Mouse (Mus musculus): ENCODE measurements around the gene Stac3. TPM values are rescaled to one million over a fixed set of nuclear protein-coding genes. Genes with fewer than 3 reads are reported as not detected.

The Stac3 gene
- total RNA-seq (2014; rRNA removed) (0.20 and 0.37 TPM in 2 replicates), polyA plus RNA-seq (2012; rRNA removed) (0.42 and 0.49 TPM in 2 replicates)

GRCm38 (mm10) chr10:127500894-127501893 lies at the start of gene Stac3:
Gene Stac3, plus strand, starts transcription at chr10:127501686.
- Histone ChIP-seq H3K4me3 (ENCODE audit: insufficient read depth, low read depth, low read length) (no peak within 1 kb of the TSS), H3K4me1 (ENCODE audit: control insufficient read depth, insufficient read depth, low read length) (no peaks in the 10 kb centered on the region), H3K27me3 (ENCODE audit: control insufficient read depth, insufficient read depth, low read length) (no peaks in the 10 kb centered on the region), H3K79me2 (ENCODE audit: control insufficient read depth, insufficient read depth, low read length) (no peaks in the 10 kb centered on the region), H3K36me3 (ENCODE audit: control insufficient read depth, insufficient read depth, low read length) (peaks cover 14% of the 10 kb centered on the region), H3K27ac (replicated peaks; ENCODE audit: insufficient read depth, low read depth, low read length) (no peak within 1 kb of the TSS), H3K9ac (ENCODE audit: low read depth, low read length) (no peak within 1 kb of the TSS)
- WGBS = 71% methylated on average over 13 of the region's 13 CpGs
- TF ChIP-seq CTCF (IDR thresholded peaks at IDR 0.05; ENCODE audit: low read depth, low read length) (no peak), POLR2A (IDR thresholded peaks at IDR 0.05; ENCODE audit: extremely low read depth, insufficient read depth, low read length) (no peak)
- DNase-seq (ENCODE audit: extremely low read depth, low read depth, low spot score) = no peak

- 100% methylated on average over 1 of the region's 1 CpGs for WGBS
- H3K4me3 ChIP-seq (ENCODE audit: insufficient read depth, low read depth, low read length) = no peak overlapping the region
- H3K27ac ChIP-seq (replicated peaks; ENCODE audit: insufficient read depth, low read depth, low read length) = no peak overlapping the region
- TF ChIP-seq POLR2A (IDR thresholded peaks at IDR 0.05; ENCODE audit: extremely low read depth, insufficient read depth, low read length) (no peak), CTCF (IDR thresholded peaks at IDR 0.05; ENCODE audit: low read depth, low read length) (no peak)
- H3K9ac ChIP-seq (ENCODE audit: low read depth, low read length) = no peak overlapping the region
- H3K4me1 ChIP-seq (ENCODE audit: control insufficient read depth, insufficient read depth, low read length) = no peaks in the 10 kb centered on the region
- no peaks in the 10 kb centered on the region for H3K27me3 ChIP-seq (ENCODE audit: control insufficient read depth, insufficient read depth, low read length)
- peaks cover 57% of the 10 kb centered on the region for H3K36me3 ChIP-seq (ENCODE audit: control insufficient read depth, insufficient read depth, low read length)
- no peak for DNase-seq (ENCODE audit: extremely low read depth, low read depth, low spot score)
- H3K79me2 ChIP-seq (ENCODE audit: control insufficient read depth, insufficient read depth, low read length) = no peaks in the 10 kb centered on the region
Measured at GRCm38 (mm10) chr10:127453701-127454100, 47.8 kb upstream of the Stac3 start.

- Histone ChIP-seq H3K27me3 (ENCODE audit: control insufficient read depth, insufficient read depth, low read length) (no peaks in the 10 kb centered on the region), H3K79me2 (ENCODE audit: control insufficient read depth, insufficient read depth, low read length) (no peaks in the 10 kb centered on the region), H3K27ac (replicated peaks; ENCODE audit: insufficient read depth, low read depth, low read length) (no peak overlapping the region), H3K4me1 (ENCODE audit: control insufficient read depth, insufficient read depth, low read length) (no peaks in the 10 kb centered on the region), H3K36me3 (ENCODE audit: control insufficient read depth, insufficient read depth, low read length) (peaks cover 72% of the 10 kb centered on the region), H3K4me3 (ENCODE audit: insufficient read depth, low read depth, low read length) (no peak overlapping the region), H3K9ac (ENCODE audit: low read depth, low read length) (no peak overlapping the region)
- 93% methylated on average over 5 of the region's 5 CpGs for WGBS
- DNase-seq (ENCODE audit: extremely low read depth, low read depth, low spot score) = no peak
- TF ChIP-seq POLR2A (IDR thresholded peaks at IDR 0.05; ENCODE audit: extremely low read depth, insufficient read depth, low read length) = no peak
- TF ChIP-seq CTCF (IDR thresholded peaks at IDR 0.05; ENCODE audit: low read depth, low read length) = no peak
Measured at GRCm38 (mm10) chr10:127462411-127463096, 38.9 kb upstream of the Stac3 start.

GRCm38 (mm10) chr10:127471281-127471988 lies 30.1 kb upstream of the Stac3 start:
- no peak overlapping the region for H3K27ac ChIP-seq (replicated peaks; ENCODE audit: insufficient read depth, low read depth, low read length)
- H3K36me3 ChIP-seq (ENCODE audit: control insufficient read depth, insufficient read depth, low read length) = peaks cover 43% of the 10 kb centered on the region
- TF ChIP-seq POLR2A (IDR thresholded peaks at IDR 0.05; ENCODE audit: extremely low read depth, insufficient read depth, low read length) (no peak), CTCF (IDR thresholded peaks at IDR 0.05; ENCODE audit: low read depth, low read length) (no peak)
- 79% methylated on average over 15 of the region's 15 CpGs for WGBS
- no peak overlapping the region for H3K4me3 ChIP-seq (ENCODE audit: insufficient read depth, low read depth, low read length)
- no peak overlapping the region for H3K9ac ChIP-seq (ENCODE audit: low read depth, low read length)
- H3K27me3 ChIP-seq (ENCODE audit: control insufficient read depth, insufficient read depth, low read length) = no peaks in the 10 kb centered on the region
- H3K79me2 ChIP-seq (ENCODE audit: control insufficient read depth, insufficient read depth, low read length) = no peaks in the 10 kb centered on the region
- no peaks in the 10 kb centered on the region for H3K4me1 ChIP-seq (ENCODE audit: control insufficient read depth, insufficient read depth, low read length)
- DNase-seq (ENCODE audit: extremely low read depth, low read depth, low spot score) = no peak

GRCm38 (mm10) chr10:127472722-127473121 lies 28.8 kb upstream of the Stac3 start:
- Histone ChIP-seq H3K79me2 (ENCODE audit: control insufficient read depth, insufficient read depth, low read length) (no peaks in the 10 kb centered on the region), H3K4me1 (ENCODE audit: control insufficient read depth, insufficient read depth, low read length) (no peaks in the 10 kb centered on the region), H3K4me3 (ENCODE audit: insufficient read depth, low read depth, low read length) (no peak overlapping the region), H3K27ac (replicated peaks; ENCODE audit: insufficient read depth, low read depth, low read length) (no peak overlapping the region), H3K36me3 (ENCODE audit: control insufficient read depth, insufficient read depth, low read length) (peaks cover 42% of the 10 kb centered on the region), H3K27me3 (ENCODE audit: control insufficient read depth, insufficient read depth, low read length) (no peaks in the 10 kb centered on the region), H3K9ac (ENCODE audit: low read depth, low read length) (no peak overlapping the region)
- WGBS = 94% methylated on average over 9 of the region's 9 CpGs
- DNase-seq (ENCODE audit: extremely low read depth, low read depth, low spot score) = no peak
- no peak for TF ChIP-seq POLR2A (IDR thresholded peaks at IDR 0.05; ENCODE audit: extremely low read depth, insufficient read depth, low read length)
- no peak for TF ChIP-seq CTCF (IDR thresholded peaks at IDR 0.05; ENCODE audit: low read depth, low read length)

All from liver, adult 2 months (tissue).